Mouse (Mus musculus) mouse trophoblast stem cell (cell line): ENCODE measurements around the gene F12.

ENCODE experiments used
- in situ Hi-C, 2 experiments: fragments of 300-500 bp; cut with MseI, MboI; formaldehyde crosslinking; loops; 2 replicates in 1 of 2; 3 replicates in 1 of 2; pipeline ENCODE4 v1.15.1; 2025

F12 gene

DNA sequence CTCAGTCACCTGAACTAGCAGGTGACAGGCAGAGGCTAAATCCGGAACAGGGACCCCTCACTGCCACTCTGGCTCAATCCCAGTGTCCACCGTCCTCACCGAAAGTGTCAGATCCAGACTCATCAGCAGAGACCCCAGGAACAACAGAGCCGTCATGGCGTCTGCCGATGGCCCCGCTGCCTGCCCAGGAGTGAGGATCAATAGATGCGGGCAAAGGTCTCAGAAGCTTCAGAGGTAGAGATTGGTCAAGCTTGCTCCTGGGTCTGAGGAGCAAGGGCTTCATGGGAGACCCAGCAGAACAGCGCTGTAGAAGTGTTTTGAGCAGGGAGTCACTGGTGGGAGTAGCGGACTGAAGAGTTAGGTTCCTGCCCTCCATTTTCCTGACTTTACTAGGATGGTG is at the start of gene F12:
Gene F12, minus strand, starts transcription at position 181 of the 400 bp plus-strand sequence.
- in situ Hi-C loops: no loop called here

DNA sequence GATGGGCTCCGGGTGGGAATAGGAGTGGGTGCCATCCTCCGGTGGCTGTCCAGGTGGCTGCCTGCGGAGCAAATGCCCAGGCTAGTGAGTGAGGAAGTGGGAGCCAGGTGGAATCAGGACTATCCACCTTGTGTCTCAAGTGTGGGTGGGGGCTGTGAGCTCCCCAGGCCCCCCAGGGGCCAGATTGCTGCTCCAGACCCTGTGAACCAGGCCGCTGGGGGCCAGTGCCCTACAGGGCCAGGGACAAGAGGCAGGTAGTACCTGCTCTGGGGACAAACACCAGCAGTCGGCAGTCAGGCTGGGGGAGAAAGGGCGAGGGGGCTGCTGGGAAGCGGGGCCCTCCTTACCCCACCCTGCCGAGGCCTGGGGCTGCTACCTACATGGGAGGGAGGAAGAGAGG is 49.7 kb upstream of the F12 start:
- in situ Hi-C loops: loop anchor here (5.0 kb wide), 2 partner anchors 41 to 46 kb away; no protein-coding TSS in a partner anchor

DNA sequence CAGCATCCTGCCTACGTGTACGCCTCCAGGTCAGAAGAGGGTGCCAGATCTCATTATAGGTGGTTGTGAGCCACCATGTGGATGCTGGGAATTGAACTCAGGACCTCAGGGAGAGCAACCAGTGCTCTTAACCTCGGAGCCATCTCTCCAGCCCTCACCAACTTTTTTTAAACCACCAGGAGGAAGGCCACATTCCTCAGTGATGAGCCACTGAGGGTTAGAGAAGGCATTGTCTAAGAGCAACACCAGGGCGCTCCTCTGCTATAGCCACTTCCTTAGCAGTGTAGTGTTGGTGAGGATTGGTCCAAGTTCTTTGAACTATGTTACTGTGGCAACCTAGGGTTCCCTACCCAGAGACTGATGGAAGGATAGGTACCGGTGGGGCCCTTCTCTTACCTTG is 49.2 kb upstream of the F12 start:
- in situ Hi-C loops: loop anchor here (5.0 kb wide), 2 partner anchors 42 to 47 kb away; no protein-coding TSS in a partner anchor

DNA sequence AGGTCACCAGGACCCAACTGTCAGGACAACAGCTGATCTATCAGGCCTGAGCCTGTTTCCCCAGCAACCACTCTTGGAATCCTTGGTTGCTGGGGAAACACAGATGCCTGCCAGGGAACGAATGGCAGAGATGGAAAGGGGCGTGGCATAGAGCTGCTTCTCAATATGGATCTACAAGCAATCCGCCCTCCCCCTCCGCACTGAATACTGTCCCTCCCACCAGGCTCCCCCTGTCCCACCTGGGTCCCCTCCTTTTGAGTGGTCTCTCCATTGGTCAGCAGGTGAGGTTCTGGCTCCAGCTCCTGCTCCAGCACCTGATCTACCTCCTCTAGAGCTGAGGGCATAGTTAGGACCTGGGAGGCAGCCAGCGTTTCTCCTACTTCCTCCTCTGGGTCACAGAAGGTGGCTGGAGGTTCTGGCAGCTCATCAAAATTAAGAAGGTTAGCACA is 48.1 kb upstream of the F12 start:
- in situ Hi-C loops: loop anchor here (5.0 kb wide), 2 partner anchors 43 to 48 kb away; no protein-coding TSS in a partner anchor

DNA sequence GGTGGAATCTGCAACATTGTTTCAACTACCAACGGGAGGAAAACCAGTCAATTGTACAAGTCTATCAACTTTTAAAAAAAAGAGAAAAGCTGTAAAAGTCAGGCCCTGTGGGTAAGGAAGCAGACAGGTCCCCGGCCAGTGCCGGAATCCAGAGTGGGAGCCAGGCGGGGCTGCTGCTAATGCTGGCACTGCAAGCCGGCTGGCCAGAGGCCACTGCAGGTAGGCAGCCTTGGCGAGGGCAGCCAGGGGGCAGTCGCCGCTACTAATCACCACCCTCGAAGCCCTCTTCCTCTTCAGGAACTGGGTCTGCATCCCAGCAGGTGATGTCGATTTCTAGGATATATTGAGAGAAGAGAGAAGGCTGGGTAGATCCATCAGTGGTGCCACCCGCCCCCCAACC is 47.4 kb upstream of the F12 start:
- in situ Hi-C loops: no loop called here

DNA sequence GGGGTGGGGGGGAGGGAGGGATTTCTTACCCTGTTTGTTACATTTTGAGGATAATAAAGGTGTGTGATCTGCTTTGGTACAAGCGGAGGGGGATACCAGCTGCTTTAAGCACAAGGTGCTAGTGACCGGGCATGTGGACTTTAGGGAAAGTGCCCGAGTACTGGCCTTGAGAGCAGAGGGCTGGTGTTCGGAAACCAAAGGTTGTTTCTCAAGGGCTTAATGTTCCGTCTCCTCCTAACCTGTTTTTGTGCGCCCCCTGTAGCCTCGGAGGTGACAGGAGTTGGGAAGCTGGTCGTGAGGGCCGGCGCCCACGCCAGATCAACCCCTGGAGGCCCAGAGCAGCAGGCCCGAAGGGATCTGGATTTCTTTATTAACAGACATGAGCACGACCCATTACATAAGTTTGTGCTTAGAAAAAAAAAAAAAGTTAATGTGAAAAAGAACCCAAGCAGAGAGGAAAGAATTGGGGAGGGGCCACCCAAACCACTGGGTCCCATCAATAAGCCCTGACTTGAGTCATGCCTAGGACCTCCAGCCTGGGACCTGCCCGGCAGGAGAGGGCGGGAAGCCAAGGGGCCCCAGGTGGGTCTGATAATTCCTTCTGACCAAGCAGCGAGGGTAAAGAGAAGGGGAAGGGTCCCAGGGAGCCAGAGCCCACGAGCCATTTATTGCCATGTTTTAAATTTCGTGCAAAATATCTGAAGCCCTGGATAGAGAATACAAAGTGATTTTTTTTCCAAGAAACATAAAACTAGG is 46.7 kb upstream of the F12 start:
- in situ Hi-C loops: no loop called here

DNA sequence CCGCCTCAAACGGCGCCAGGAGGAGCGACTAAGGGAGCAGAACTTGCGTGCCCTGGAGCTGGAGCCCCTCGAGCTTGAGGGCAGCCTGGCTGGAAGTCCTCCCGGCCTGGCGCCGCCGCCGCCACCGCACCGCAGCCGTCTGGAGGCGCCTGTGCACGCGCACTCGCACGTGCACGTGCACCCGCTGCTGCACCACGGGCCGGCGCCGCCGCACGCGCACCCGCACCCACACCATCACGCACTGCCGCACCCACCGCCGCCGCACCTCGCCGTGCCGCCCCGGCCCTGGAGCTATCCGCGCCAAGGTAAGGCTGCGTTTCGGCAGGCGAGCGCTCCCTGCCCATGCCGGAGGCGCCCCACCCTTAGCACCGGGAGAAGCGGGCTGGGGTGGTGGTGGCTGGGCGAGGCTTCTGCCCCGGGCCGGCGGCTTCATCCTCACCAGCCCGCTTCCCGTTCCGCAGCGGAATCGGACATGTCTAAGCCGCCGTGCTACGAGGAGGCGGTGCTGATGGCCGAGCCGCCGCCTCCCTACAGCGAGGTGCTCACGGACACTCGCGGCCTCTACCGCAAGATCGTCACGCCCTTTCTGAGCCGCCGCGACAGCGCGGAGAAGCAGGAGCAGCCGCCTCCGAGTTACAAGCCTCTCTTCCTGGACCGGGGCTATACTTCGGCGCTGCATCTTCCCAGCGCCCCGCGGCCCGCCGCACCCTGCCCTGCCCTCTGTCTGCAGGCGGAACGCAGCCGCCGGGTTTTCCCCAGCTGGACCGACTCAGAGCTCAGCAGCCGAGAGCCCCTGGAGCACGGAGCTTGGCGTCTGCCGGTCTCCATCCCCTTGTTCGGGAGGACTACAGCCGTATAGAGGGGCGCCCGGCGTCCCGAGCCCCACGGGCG is 45.8 kb upstream of the F12 start:
- in situ Hi-C loops: no loop called here

DNA sequence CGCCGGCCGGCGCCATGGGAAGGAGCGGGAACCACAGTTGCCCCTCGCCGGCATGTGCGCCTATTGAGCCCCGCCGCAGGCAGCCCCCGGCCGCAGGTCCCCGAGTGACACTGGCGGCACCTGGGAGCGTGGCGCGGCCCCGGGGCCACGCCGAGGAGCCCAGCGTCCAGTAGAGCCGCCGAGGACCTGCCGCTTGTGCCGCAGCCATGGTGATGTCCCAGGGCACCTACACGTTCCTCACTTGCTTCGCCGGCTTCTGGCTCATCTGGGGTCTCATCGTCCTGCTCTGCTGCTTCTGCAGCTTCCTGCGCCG is 45.2 kb upstream of the F12 start:
- in situ Hi-C loops: no loop called here

DNA sequence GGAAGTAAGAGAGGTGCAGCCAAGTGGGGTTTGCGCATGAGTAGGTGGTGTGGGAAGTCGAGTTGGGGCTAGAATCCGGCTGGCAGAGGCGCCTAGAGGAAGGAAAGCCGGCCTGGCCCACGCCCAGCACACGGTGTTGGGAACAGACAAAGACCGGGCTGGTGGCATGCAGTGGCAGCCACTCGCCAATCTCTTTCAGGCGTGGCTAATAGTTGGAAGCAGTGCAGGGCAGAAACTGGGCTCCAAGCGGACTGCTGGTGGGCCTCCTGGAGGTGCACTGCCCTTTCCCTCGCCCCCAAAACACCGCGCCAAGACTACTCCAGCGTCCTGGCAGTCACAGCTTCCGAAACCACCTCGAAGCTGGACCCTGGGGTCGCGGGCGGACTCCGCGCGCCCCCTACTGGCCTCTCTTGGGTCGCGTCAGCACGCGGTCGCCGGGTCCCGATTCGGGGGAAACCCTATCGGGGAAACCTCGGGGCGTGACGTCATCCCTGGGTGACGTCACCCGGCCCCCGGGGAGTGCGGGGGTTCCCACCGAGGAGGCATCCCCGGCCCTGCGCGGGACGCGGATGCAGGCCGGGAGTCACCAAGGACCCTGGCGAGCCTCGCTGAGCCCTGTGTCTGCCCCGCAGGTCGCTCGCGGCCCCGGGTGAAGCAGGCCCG is 44.7 kb upstream of the F12 start:
- in situ Hi-C loops: no loop called here

DNA sequence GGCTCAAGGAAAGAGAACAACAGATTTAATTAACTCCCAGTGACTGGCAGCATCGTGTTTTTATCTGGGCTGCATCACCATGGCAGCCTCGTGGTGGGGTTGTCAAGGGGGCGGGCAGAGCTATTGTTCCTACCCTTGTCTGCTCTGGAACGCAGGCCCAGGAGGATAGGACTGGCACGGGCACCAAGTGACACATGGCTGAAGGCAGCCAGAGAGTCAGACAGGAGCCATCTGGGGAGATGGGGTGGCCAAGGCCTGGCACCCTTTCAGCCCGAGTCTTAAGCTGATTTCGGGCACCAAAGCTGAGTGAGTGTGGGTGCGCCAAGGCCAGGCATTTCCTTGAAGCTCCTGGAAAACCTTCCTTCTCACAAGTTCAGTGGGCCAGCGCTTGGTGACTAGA is 43.8 kb upstream of the F12 start:
- in situ Hi-C loops: no loop called here

DNA sequence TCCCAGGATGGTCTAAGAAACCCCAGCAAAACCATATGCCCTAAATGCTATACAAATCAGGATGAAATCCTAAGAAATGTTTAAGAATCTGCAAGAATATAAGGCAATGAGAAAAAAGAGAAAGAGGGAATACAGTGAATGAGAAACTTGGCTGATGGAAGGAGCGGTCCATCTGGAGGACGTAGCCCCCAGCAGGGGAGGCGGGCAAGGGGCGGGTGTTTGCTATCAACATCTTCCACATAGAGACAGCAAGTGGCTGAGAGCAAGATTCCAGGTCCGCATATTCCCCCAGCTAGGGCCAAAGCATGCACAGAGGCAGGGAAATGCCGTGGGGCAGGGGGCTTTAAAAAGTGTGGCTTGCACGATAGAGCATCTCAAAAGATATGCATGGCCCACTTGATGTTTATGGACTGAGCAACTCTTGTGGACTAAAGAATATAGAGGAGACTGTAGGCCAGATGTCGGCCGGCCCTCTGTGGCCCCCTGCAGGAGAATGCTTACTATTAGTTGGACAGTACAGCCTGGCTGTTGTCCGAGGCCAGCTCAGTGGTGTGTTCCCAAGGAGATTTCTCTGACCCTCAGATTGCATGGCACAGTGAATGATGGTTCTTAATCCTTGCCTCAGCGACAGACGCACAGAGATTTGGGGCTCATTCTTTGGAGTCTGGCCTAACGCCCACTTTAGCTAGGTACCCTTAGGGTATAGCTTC is 42.4 kb upstream of the F12 start:
- in situ Hi-C loops: loop anchor here (5.0 kb wide), 2 partner anchors 52 to 62 kb away; partner anchors contain the start of gene Pfn3 (in 1 of the 2)

DNA sequence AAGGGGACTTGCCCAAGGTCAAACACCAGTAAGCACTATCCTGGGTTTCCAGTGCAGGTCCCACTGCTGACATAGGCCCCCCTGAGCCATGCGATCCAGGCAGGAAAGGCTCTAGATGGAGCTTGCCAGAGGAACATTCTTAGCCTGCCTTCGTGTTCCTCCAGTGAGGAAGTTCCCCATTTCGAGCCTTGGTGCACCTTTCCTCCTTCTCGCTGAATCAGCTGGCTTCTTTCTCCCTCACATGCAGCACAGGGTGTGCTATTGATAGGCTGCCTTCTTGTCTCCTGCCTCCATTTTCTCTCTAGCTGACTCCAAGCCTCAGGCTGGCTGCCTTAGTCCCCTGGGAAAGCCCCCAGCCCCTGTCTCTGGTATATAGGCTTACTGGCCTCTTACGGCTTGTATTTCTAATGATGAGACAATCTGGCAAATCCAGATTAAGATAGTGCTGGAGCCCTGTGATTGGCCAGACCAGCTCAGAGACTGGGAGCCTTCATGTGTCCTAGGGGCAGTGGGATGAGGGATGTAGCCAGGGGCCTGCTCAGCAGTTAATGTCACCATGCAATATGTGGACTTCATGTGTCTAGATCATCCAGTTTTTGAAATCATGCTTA is 39.3 kb upstream of the F12 start:
- in situ Hi-C loops: loop anchor here (5.0 kb wide), 2 partner anchors 49 to 59 kb away; partner anchors contain the start of gene Pfn3 (in 1 of the 2)

DNA sequence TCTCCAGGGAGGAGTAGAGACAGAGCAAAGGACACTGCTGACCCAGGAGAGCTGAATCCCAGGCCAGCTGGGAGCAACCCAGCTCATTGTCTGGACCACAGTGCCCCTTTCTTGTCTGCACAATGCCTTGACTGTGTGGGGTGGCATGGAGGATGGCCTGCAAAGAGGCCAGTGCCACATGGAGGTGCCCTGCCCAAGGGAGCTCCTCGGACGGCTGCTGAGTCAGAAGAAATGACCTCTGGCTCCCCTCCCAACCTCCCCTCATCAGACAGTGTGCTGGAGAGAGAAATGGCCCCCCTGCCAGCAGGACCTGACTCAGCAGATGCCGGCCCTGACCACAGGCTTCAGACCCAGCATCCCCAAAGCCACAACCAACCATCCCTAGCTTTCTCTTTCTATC is 38.6 kb upstream of the F12 start:
- in situ Hi-C loops: loop anchor here (5.0 kb wide), 2 partner anchors 48 to 58 kb away; partner anchors contain the start of gene Pfn3 (in 1 of the 2)

DNA sequence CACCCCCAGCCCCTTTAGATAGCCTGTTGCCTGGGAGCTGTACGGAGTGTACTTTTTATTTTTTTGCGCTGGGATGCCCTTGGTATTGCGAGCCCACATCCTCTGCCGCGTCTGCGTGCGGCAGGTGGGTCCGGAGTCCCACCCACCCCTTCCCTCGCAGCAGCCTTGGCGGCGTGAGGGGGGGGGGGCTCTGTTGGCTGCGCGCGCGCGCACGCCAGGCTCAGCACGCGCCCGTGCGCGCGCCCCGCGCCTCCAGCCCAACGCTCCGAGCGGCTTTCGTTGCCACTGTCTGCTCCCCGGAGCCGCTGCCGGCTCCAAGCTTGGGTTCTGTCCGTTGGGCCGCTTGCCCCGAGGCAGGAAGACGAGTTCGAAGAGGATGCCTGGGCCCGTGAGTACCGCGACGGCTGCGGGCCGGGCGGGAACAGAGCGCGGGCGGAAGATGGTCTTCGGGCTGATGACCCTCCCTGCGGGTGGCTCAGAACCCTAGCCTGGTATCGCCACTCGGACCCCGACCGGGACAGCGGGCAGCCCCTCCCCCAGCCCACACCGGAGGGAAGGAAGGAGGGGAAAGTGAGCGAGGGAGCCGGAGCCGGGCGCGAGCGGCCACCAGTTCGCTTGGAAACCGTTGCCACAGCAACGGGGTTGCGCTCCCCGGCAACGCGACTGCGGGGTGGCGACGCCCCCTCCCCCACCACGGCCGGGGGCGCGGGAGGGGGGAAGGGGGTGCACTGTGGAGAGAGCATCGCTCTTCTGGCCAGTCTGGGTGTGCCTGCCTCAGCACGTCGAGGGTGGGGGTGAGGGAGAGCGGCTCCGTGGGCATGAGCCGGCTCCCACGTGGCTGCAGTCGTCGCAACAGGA is 37.7 kb upstream of the F12 start, which contains the start of gene Prr7:
Gene Prr7, plus strand, starts transcription at position 241 of the 858 bp plus-strand sequence.
- in situ Hi-C loops: no loop called here

DNA sequence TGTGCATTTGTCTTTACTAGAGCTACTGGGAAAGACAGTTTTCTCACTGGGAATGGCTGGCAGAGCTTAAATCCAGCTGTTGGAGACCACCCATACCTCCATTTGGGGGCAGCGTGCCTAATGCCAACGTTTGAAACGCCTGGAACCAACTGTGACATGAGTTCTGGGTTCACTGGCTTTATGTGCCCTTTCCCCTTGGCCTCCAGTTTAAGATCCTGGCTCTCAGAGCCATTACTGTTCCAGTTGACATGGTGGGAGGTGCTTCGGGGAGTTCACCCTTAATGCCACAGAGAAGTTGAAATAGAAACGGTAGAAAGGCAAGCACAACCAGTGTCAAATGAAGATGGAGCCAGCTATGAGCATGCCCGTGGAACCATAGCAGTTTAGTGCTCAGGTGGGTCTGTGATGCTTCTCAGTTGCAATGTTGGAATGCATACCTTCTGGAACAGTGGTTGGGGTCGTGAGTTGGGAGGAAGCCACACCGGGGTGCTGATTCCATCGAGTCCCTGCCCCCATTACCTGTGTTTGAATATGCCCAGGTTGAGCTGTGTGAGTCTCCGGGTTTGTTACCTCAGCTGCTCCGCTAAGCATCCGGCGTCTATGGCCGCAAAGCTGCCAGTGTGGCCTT is 36.9 kb upstream of the F12 start:
- in situ Hi-C loops: no loop called here

DNA sequence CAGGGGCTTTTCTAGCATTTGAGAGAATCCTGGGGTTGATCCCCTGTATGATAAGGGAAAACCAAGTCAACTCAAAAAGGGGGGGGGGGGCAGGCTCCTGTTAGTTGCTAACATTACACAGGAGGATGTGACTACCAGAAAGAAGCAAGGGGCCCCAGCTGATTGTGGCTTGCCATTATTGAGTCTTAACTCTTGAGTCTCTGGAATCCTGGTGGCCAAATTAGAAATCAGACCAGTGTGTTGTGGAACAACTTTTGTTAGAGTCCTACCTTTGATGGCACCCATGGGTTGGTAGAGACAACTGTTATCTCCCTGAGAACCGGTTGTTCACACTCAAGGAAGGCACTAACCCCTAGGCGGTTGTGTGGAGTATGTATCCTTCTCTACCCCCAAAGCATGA is 36.4 kb upstream of the F12 start:
- in situ Hi-C loops: no loop called here

DNA sequence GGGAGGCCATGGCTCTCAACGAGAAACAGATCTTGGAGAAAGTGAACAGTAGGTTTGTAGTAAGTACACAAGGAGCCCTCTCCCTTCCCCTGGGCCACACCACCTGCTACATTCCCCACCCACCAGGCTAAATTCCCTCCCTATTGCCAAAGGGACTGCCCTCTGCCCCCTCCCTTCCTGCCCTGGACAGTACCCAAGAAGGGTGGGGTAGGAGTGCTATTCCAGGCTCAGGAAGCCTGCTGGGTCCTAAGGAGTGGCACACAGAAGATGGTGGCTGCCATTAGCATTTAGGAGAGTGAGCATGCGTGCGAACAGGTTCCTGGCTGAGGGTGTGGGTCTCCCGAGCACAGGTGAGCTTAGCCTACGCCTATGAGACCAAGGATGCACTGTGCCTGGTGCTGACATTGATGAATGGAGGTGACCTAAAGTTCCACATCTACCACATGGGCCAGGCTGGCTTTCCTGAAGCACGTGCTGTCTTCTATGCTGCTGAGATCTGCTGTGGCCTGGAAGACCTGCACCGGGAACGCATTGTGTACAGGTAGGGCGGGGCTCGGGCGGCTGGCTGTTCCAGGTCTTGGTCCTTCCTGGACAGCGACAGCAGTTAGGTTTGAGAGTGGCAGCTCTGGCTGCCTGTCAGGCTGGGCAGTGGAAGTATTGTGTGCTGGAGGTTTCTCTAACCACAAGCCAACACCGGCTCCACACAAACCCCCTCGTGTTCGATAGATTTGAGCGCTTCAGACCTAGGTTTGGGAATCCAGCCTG is 25.4 kb upstream of the F12 start:
- in situ Hi-C loops: no loop called here

DNA sequence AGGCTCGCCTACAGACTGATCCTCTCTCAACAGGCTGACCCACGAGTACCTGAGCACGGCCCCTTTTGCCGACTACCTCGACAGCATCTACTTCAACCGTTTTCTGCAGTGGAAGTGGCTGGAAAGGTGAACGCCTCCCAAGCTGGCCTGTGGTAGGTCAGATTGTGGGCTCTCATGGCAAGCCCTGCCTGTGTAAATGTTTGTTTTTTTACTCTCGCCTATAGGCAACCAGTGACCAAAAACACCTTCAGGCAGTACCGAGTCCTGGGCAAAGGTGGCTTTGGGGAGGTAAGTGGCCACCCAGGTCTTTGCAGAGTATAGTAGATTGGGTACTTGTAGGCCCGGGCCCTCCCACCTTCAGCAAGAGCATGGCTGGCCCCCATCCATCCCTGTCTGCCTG is 24.7 kb upstream of the F12 start:
- in situ Hi-C loops: no loop called here
